Mouse (Mus musculus) monocyte, adult 5-6 weeks (primary cell): Measurements from ENCODE around the gene Snx11. TPM values are rescaled to one million over a fixed set of nuclear protein-coding genes. Genes with fewer than 3 reads are reported as not detected.

Source experiments
- ATAC-seq: fragments of 153-309, 156-312 bp; replicated peaks from 2 replicates; pipeline ENCODE4 v1.8.0; 2017; ENCODE audit warnings: mild to moderate bottlenecking; ENCODE audit not compliant: low TSS enrichment, insufficient number of reproducible peaks, severe bottlenecking, poor library complexity, low FRiP score
- total RNA-seq: library from RNA; stranded (forward); fragments of 200-1000, 200-491, 200-594 nt; gene quantifications from 3 replicates; pipeline ENCODE4 v1.2.3, GENCODE M21; 2017

Snx11 gene
- total RNA-seq, 1 experiment from 2014 or later, result 40.8 TPM

DNA sequence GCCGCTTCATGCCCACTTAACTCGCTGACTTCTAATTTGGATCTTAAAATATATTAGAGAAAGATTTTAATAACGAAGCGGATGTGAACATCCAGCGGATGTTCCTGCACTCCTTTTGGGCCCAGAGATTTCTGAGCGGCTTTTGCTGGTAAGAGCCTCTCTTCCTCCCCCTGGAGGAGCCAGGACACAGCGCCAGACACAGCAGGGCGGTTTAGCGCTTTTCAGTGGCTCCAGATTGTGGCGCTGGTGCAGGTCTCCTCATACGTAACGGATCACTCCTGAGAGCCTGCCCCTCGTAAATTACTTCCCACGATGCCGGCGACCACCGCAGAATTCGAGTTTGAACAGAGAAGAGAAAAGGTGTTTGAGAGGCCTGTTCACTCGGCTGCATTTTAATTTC lies 41.5 kb downstream of the Snx11 start:
- no peak for ATAC-seq

DNA sequence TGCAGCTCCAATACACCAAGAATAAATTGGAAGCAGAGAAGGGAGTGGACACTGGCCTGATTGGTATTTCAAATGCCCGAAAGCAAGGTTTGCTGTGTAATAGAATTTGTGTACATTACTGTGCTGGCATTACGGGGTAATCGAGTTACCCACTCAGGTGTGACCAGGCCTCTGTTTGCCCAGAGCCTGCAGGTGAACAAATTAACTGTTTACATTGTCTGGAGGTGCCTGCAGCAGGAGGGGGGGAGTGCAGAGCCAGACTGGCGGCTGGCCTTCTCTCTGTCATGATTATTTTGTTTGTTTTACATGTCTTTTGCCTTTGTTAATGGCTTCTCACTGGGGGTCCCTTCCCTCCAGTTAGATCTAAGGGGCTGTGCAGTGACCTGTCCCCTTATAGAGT lies 44.7 kb downstream of the Snx11 start:
- no peak for ATAC-seq

DNA sequence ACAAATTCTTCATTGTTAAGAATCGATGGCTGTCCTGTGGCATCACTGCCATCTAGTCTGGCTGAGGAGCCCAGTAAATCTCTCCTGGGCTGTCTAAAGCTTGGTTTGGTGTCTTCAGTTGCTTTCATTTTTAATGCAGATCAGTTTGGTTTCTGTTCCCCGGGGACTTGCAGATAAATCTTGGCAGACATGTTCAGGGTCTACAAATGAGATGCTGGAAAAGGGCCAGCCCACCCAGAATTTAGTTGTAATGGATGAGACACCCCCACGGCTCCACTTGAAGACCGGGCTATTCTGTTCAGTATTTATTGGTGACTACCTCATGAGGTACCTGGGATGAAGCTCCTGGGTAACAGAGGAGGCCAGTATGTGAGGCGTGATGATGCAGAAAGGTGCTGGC lies 47.0 kb downstream of the Snx11 start:
- ATAC-seq, result no peak

DNA sequence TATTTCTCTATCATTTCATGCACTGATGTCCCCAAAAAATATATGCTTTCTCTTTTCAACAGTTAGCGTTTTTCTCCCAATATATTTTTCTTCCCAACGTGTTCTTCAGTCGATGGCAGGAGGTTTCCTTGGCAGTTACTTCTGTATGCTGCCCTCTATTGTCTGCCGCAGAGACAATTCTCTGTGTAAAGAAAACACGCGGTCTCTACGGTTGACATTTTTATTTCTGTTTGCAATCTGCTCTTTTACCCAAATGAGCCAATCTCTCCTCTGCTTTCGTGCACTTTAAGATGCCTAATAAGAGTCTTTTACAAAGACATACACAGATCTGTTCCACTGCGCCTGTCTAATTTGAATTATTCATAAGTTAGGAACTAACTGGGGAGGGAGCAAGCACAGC lies 47.9 kb downstream of the Snx11 start:
- no peak for ATAC-seq

DNA sequence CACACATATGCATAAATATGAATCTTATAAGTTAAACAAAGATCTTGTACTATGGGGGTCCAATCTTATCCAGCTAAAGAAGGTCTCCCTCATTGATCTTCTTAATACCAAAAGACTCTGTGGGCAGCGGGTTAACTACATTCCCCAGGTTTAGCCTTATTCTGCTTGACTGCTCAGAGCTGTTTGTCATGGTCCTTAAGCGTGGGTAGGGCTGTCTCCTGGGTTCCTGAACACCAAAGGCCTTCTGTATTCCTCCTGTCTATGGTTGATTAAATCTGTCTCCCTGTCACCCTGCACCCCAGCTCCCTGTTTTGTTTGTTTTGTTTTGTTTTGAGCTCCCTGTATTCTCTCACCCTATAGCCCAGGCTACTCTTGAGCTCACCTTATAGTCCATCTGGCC lies 48.8 kb downstream of the Snx11 start:
- ATAC-seq, result no peak

DNA sequence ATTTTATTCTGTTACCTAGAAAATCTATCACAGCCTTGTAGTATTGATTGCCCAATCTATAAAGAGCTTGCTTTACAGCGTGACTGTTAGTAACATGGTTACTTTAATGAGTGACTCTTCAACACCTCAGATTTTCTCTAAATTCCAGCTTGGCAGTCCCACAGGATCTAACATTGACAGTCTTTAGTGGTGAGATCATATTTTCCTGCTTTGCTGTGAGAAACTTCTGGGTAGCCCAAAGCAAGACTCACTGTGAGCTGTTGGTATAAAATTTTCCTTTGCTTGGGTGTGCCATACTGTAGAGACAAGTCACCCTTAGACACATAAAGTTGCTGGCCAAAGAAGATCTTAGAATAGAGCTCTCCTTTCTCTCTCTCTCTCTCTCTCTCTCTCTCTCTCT lies 51.5 kb downstream of the Snx11 start:
- no peak for ATAC-seq

DNA sequence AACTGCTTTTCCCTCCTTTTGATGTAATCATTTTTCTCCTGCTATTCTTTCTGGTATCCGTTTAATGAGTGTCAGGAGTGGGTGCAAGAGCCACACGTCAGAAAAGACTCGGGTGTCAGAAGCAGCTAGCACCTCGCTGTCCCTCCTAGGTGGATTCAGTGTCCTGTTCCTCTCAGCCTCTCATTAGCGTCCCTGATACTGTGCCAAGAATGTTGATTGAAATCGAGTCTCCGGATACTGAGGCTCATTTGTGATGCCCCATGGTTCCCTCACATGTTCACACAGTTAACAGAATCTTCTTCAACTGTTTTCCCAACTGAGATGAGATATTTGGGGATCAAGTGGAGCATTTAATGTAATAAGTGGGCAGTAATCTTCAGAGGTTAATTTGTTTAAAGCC lies 58.8 kb downstream of the Snx11 start:
- no peak for ATAC-seq

Other genes with a start within 250 kb of the Snx11 start
- gene Cbx1, start 11.6 kb upstream of the Snx11 start, total RNA-seq, result 31.6 to 66.7 TPM (median 54.0 TPM) in 3 replicates
- 56.7 to 65.5 TPM (median 62.2 TPM) in 3 replicates for gene Nfe2l1, start 52.4 kb upstream of the Snx11 start, total RNA-seq
- 0.48 TPM in 1 of 3 replicates, not detected in the others for gene Copz2, start 72.3 kb upstream of the Snx11 start, total RNA-seq
- gene Cdk5rap3, start 138.9 kb upstream of the Snx11 start, total RNA-seq, result 38.4 to 51.0 TPM (median 44.6 TPM) in 3 replicates
- 0.29 TPM in 1 of 3 replicates, not detected in the others for gene Prr15l, start 150.5 kb upstream of the Snx11 start, total RNA-seq
- gene Pnpo, start 166.4 kb upstream of the Snx11 start, total RNA-seq, result 18.3 to 23.7 TPM (median 20.6 TPM) in 3 replicates
- 4.2 to 7.6 TPM (median 7.1 TPM) in 3 replicates for gene Sp2, start 205.4 kb upstream of the Snx11 start, total RNA-seq
- not detected in 3 replicates for gene Sp6, start 235.8 kb upstream of the Snx11 start, total RNA-seq